In the genomic region with DNA sequence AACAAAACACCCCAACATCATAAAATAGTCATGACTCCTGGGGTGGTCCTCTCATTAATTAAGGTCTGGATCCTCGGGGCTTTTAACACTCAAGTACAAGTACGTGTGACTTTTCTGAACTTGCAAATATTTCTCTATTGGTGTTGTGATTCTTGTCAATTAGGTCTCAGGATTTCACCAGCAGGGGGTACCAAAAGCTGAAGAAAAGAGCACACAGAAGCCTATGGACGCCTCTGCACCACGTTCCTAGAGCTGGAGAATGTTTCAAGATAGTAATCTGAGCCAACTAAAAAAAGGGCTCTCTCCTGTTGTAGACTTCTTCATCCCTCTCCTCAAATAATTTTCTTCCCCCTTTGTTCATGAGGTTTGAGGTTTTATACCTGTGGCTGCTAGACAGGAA, we compare ENCODE assay signal across 12 mouse cellular contexts.
DNase-seq lines count a peak whose midpoint lies in the region; ATAC-seq lines count a peak whose summit lies in the region.
"Had no signal": no experiment of that assay in that cellular context is flagged by ENCODE, and none has a peak within 500 bp of the region (broad histone marks: within the 10 kb centered on the region; RNA-seq: fewer than 3 reads in every experiment).

No protein-coding gene starts in this region.

- ATAC-seq in granulocyte monocyte progenitor cell, adult 5-6 weeks (replicated peaks; ENCODE audit: poor library complexity, severe bottlenecking): no peak

- H3K4me1 ChIP-seq in heart, embryonic 10.5 days: no peaks in the 10 kb centered on the region
- H3K4me1 ChIP-seq: forebrain, embryonic 10.5 days had no signal

- WGBS in heart, embryonic 10.5 days: 13% methylated on average over 4 of the region's 4 CpGs

- DNase-seq in cerebellum, postnatal 10 days: peak; percentile 41 to 48
- no peak for DNase-seq in cerebellum, adult 11-12 months
- DNase-seq in layer of hippocampus, adult 11-12 months (ENCODE audit: low spot score): peak; percentile 43
- DNase-seq in layer of hippocampus, postnatal 36 days: no peak
- peak; percentile 15 to 36 for DNase-seq in adrenal gland, postnatal 36 days
- peak; percentile 25 to 51 for DNase-seq in left cerebral cortex, postnatal 14 days (ENCODE audit: low spot score in 2 of 2)
- no peak for DNase-seq in heart, embryonic 10.5 days (ENCODE audit: low spot score)

- no peaks in the 10 kb centered on the region for H3K36me3 ChIP-seq in heart, embryonic 10.5 days
- H3K36me3 ChIP-seq: forebrain, embryonic 10.5 days; hindbrain, embryonic 15.5 days had no signal

- no peak overlapping the region for H3K27ac ChIP-seq in heart, embryonic 10.5 days
- H3K27ac ChIP-seq: forebrain, embryonic 10.5 days; hindbrain, embryonic 15.5 days had no signal

- H3K9me3 ChIP-seq in heart, embryonic 10.5 days: no peaks in the 10 kb centered on the region
- H3K9me3 ChIP-seq: forebrain, embryonic 10.5 days; hindbrain, embryonic 15.5 days had no signal

- intact Hi-C loops in left cerebral cortex, postnatal 14 days (cut with DNase I): loop anchor here (5.0 kb wide), 1 partner anchor 996 kb away; no protein-coding TSS in a partner anchor

- H3K4me3 ChIP-seq in heart, embryonic 10.5 days: no peak overlapping the region
- H3K4me3 ChIP-seq: forebrain, embryonic 10.5 days; hindbrain, embryonic 15.5 days; myocyte had no signal

- H3K27me3 ChIP-seq in heart, embryonic 10.5 days (ENCODE audit: insufficient read depth, poor library complexity, severe bottlenecking): peaks cover 13% of the 10 kb centered on the region; the same call in 1 of the 2 replicates
- H3K27me3 ChIP-seq: CH12.LX; hindbrain, embryonic 15.5 days had no signal

Comparison
In these comparisons a context has a peak if more than half of its experiments do, and no peak if none do; other contexts are left out.
1. DNase-seq: peak in cerebellum, postnatal 10 days (2 of 2), layer of hippocampus, adult 11-12 months (single experiment), adrenal gland, postnatal 36 days (2 of 2) and left cerebral cortex, postnatal 14 days (2 of 2); none in cerebellum, adult 11-12 months (single experiment), layer of hippocampus, postnatal 36 days (0 of 2) and heart, embryonic 10.5 days (single experiment).